Mouse (Mus musculus): Measurements from ENCODE around the gene Ezh1.

Gene Ezh1

GRCm38 (mm10) chr11:101196175-101196574, 30.1 kb downstream of the Ezh1 start:
- DNase-seq: no peak

- no peak for DNase-seq
These were observed 30.7 kb downstream of the Ezh1 start for GRCm38 (mm10) chr11:101195571-101195970.

GRCm38 (mm10) chr11:101195101-101195500, 31.2 kb downstream of the Ezh1 start:
- no peak for DNase-seq

- DNase-seq: peak in 1 of 2 experiments; percentile 47
These were observed 31.6 kb downstream of the Ezh1 start for GRCm38 (mm10) chr11:101194643-101195042.

GRCm38 (mm10) chr11:101194137-101194536, 32.1 kb downstream of the Ezh1 start:
- DNase-seq: no peak

- no peak for DNase-seq
These were observed 33.2 kb downstream of the Ezh1 start for GRCm38 (mm10) chr11:101193076-101193475.

GRCm38 (mm10) chr11:101192646-101193045, 33.6 kb downstream of the Ezh1 start:
- no peak for DNase-seq

GRCm38 (mm10) chr11:101191919-101192470, 34.3 kb downstream of the Ezh1 start:
- no peak for DNase-seq

- DNase-seq: no peak
These were observed 35.1 kb downstream of the Ezh1 start for GRCm38 (mm10) chr11:101190913-101191907.

GRCm38 (mm10) chr11:101190181-101190912, 35.9 kb downstream of the Ezh1 start:
- no peak for DNase-seq

GRCm38 (mm10) chr11:101189495-101190180, 36.6 kb downstream of the Ezh1 start:
- no peak for DNase-seq

GRCm38 (mm10) chr11:101188166-101188805, 38.0 kb downstream of the Ezh1 start:
- DNase-seq: no peak

GRCm38 (mm10) chr11:101187541-101187940, 38.7 kb downstream of the Ezh1 start:
- no peak for DNase-seq

GRCm38 (mm10) chr11:101186526-101187247, 39.6 kb downstream of the Ezh1 start:
- no peak for DNase-seq

- DNase-seq: no peak
These were observed 40.8 kb downstream of the Ezh1 start for GRCm38 (mm10) chr11:101185441-101185840.

- DNase-seq: no peak
These were observed 41.3 kb downstream of the Ezh1 start for GRCm38 (mm10) chr11:101184984-101185383.

- DNase-seq: no peak
These were observed 43.3 kb downstream of the Ezh1 start for GRCm38 (mm10) chr11:101182771-101183517.

- DNase-seq: no peak
These were observed 44.3 kb downstream of the Ezh1 start for GRCm38 (mm10) chr11:101181961-101182360.

- peak in 1 of 2 experiments; percentile 37 for DNase-seq
These were observed 45.2 kb downstream of the Ezh1 start for GRCm38 (mm10) chr11:101180846-101181740.

- no peak for DNase-seq
These were observed 46.0 kb downstream of the Ezh1 start for GRCm38 (mm10) chr11:101180261-101180660.
